Mouse (Mus musculus) bone marrow, adult 2 months (tissue): ENCODE results near the gene Gm10382.

Experiments
- CTCF ChIP-seq: fragments of 200-500 bp; IDR thresholded peaks from 2 replicates; pipeline ENCODE4 v1.5.1; 2011; ENCODE audit warnings: low read length, control low read depth; ENCODE audit not compliant: control insufficient read depth, insufficient read depth
- POLR2A ChIP-seq: fragments of 200-500 bp; IDR thresholded peaks from 2 replicates; pipeline ENCODE4 v1.6.1; 2011; ENCODE audit warnings: low read depth, mild to moderate bottlenecking, control low read depth, low read length, borderline replicate concordance; ENCODE audit not compliant: control insufficient read depth

DNA sequence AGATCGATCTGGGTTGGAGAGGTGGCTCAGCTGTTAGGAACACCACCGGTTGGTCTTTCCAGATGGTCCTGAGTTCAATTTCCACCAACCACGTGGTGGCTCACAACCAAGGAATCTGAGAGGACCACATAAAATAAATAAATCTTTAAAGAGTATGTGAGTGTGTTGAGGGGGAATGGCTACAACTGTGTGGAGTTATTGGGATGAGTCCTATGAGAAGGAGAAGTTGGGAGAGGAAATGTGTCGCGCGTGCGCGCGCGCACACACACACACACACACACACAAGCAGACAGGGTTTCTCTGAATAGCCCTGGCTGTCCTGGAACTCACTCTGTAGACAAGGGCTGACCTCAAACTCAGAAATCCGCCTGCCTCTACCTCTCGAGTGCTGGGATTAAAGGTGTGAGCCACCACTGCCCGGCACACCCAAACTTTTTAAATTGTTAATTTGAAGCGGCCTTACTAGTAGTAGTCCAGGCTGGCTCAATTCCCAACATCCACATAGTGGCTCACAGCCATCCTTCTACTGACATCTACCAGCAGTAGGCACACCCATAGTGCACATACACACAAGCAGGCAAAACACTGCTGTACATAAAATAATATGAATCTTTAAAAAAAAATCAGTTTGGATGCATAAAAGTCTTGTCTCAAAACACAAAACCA lies 18.9 kb downstream of the Gm10382 start:
- TF ChIP-seq CTCF (no peak), POLR2A (no peak)
